Mouse (Mus musculus): Measurements from ENCODE around the gene Sspn. TPM values are rescaled to one million over a fixed set of nuclear protein-coding genes. Genes with fewer than 3 reads are reported as not detected.

The Sspn gene
- total RNA-seq, 2 experiments from 2014 or later: 18.2 to 21.2 TPM

DNA sequence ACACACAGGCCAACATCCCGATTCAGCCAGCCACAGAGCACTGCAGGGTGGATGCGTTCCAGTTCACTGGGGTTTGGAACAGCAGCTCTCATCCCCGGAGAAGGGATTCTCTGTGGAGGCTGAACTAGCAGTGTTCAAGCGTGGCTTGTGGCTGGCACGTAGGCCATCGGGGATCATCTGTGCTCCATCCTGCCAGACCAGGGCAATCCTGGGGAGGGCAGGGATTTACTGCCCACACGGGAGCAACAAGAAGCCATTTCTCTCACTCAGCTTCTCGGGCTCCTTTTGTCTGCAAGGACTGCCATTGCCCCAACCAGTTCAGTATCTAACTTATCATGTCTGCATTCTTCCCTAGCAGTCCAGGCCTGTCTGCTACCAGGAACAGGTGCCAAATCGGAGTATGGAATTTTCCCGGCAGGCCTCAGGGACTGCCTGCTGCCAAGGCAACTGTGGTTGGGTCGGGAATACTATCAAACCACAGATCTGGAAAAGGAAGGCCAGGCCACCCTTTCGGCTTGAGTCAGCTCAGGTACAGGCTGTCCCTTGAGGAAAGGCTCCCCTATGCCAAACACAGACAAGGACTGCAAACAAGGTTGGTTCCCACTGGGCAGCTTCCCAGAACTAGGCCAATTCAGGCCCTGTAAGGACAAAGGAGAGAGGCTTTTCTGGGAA is 78.8 kb downstream of the Sspn start:
- no peak for DNase-seq (ENCODE audit: low spot score in 2 of 2)

DNA sequence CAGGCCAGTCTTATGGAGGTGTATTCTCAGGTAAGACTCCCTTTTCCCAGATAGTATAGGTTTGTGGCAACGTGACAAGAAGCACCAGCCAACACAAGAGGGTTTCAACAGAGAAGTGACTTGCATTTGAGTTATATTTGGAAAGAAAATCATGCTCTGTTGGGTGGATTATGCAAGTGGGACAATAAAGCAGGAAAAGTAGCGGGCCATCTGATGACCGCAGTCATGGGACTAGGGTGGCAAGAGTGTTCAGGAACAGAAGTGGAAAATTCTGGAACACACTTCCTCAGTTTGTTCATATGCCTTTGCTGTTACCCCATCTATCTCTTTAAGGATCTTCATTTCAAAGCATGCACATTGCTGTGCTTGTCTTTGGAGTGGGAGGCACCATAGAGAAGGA is 82.9 kb downstream of the Sspn start:
- no peak for DNase-seq (ENCODE audit: low spot score in 2 of 2)

Other genes with a start within 250 kb of the Sspn start
- gene Rassf8, start 184.9 kb upstream of the Sspn start, total RNA-seq (2021): 100 to 1,000 TPM; 131 to 139 TPM
- 1 to 10 TPM; 5.3 to 6.2 TPM for gene Bhlhe41, start 66.1 kb upstream of the Sspn start, total RNA-seq (2021)